Mouse (Mus musculus) thymus, postnatal 10 days (tissue): ENCODE data around the gene Aqp8.
A peak's percentile ranks its signal among the peaks of the same experiment; 100 is the strongest.

Experiments
- DNase-seq, 2 experiments: peaks; one replicate each; pipeline ENCODE4 v3.0.0; 2021; ENCODE audit warnings: low spot score in 2 of 2

Aqp8 gene

GRCm38 (mm10) chr7:123487703-123488102 lies 25.6 kb downstream of the Aqp8 start:
- no peak for DNase-seq

- DNase-seq: no peak
Observed at GRCm38 (mm10) chr7:123499481-123500238, 37.6 kb downstream of the Aqp8 start.

GRCm38 (mm10) chr7:123500239-123501219 lies 38.4 kb downstream of the Aqp8 start, which contains the start of gene Zkscan2:
TSS of gene Zkscan2 (minus strand) at chr7:123500449.
- DNase-seq: peak; percentile 20 to 37

- peak in 1 of 2 experiments; percentile 14 for DNase-seq
Observed at GRCm38 (mm10) chr7:123503358-123503757, 41.3 kb downstream of the Aqp8 start.

GRCm38 (mm10) chr7:123507946-123508345 lies 45.9 kb downstream of the Aqp8 start:
- no peak for DNase-seq
